Mouse (Mus musculus) stomach, postnatal 0 days (tissue): ENCODE data around the gene Dgki. TPM values are rescaled to one million over a fixed set of nuclear protein-coding genes. Genes with fewer than 3 reads are reported as not detected.

Experiments used
- ATAC-seq: fragments of 200-750 bp; cut with Nextera tagmentation; 2 replicates; pipeline ENCODE4 v1.8.0; 2017; ENCODE audit not compliant: low FRiP score, low TSS enrichment
- DNase-seq: peaks from one replicate; pipeline ENCODE4 v3.0.0-alpha.2; 2016; ENCODE audit warnings: low spot score
- H3K27ac ChIP-seq: fragments of 300-500 bp; sonication (generic); replicated peaks from 2 replicates; pipeline ENCODE4 v1.5.1; 2014; ENCODE audit warnings: mild to moderate bottlenecking, control low read depth
- H3K27me3 ChIP-seq: fragments of 300-500 bp; sonication (generic); 2 replicates; pipeline ENCODE4 v1.6.1; 2014; ENCODE audit warnings: low read length; ENCODE audit not compliant: control insufficient read depth, insufficient read depth
- H3K36me3 ChIP-seq: fragments of 300-500 bp; sonication (generic); 2 replicates; pipeline ENCODE4 v1.6.1; 2014; ENCODE audit warnings: low read length, mixed read lengths; ENCODE audit not compliant: control insufficient read depth, insufficient read depth
- H3K4me1 ChIP-seq: fragments of 300-500 bp; sonication (generic); replicated peaks from 2 replicates; pipeline ENCODE4 v1.6.1; 2014; ENCODE audit warnings: antibody characterized with exemption; ENCODE audit not compliant: control insufficient read depth, insufficient read depth
- H3K4me2 ChIP-seq: fragments of 300-500 bp; sonication (generic); replicated peaks from 2 replicates; pipeline ENCODE4 v1.6.1; 2014; ENCODE audit warnings: low read depth, mild to moderate bottlenecking, control low read depth, moderate library complexity
- H3K4me3 ChIP-seq: fragments of 300-500 bp; sonication (generic); 2 replicates; pipeline ENCODE4 v1.5.1; 2014; ENCODE audit warnings: low read depth, low read length, control low read depth
- H3K9ac ChIP-seq: fragments of 300-500 bp; sonication (generic); 2 replicates; pipeline ENCODE4 v1.6.1; 2014; ENCODE audit warnings: mild to moderate bottlenecking, low read length, control low read depth, mixed read lengths
- H3K9me3 ChIP-seq: fragments of 300-500 bp; sonication (generic); 2 replicates; pipeline ENCODE4 v1.6.1; 2016; ENCODE audit warnings: low read length; ENCODE audit not compliant: control insufficient read depth
- CTCF ChIP-seq: IDR thresholded peaks from 2 replicates; pipeline ENCODE4 v1.5.1; 2016; ENCODE audit warnings: antibody characterized with exemption, low read depth, mild to moderate bottlenecking, moderate library complexity
- EP300 ChIP-seq: optimal IDR thresholded peaks from 2 replicates; pipeline ENCODE3; 2016; ENCODE audit warnings: antibody characterized with exemption
- WGBS: fragments of 180-500 bp; shearing (Covaris S2); extraction: QIAGEN DNeasy Blood & Tissue Kit; methylation state at CpG from one replicate; pipeline ENCODE4 v1.1.7; 2014; 5-methylcytosine and 5-hydroxymethylcytosine counted together
- polyA plus RNA-seq: library from polyadenylated mRNA; unstranded; fragments of >200 nt; fragmentation: Nextera tagmentation; extraction: Ambion mirVana; gene quantifications from 2 replicates; pipeline ENCODE4 v1.2.1, GENCODE M21; 2015

Dgki gene
- polyA plus RNA-seq, 1 experiment from 2014 or later: 0.39 TPM

GRCm38 (mm10) chr6:37003235-37003634 is 296.7 kb downstream of the Dgki start:
- no peak for DNase-seq
- Histone ChIP-seq H3K4me2 (no peak overlapping the region), H3K27ac (no peak overlapping the region), H3K27me3 (no peaks in the 10 kb centered on the region), H3K4me1 (no peaks in the 10 kb centered on the region), H3K9me3 (no peaks in the 10 kb centered on the region), H3K36me3 (no peaks in the 10 kb centered on the region), H3K4me3 (no peak overlapping the region), H3K9ac (no peak overlapping the region)
- no peak for ATAC-seq
- TF ChIP-seq CTCF: no peak
- no peak for TF ChIP-seq EP300
- WGBS: 73% methylated on average over 5 of the region's 5 CpGs

GRCm38 (mm10) chr6:36998942-36999341 is 301.0 kb downstream of the Dgki start:
- no peaks in the 10 kb centered on the region for H3K36me3 ChIP-seq
- no peaks in the 10 kb centered on the region for H3K27me3 ChIP-seq
- 83% methylated on average over 10 of the region's 10 CpGs for WGBS
- ATAC-seq: no peak
- no peak overlapping the region for H3K4me2 ChIP-seq
- no peak overlapping the region for H3K4me3 ChIP-seq
- DNase-seq: no peak
- no peaks in the 10 kb centered on the region for H3K9me3 ChIP-seq
- no peaks in the 10 kb centered on the region for H3K4me1 ChIP-seq
- no peak overlapping the region for H3K27ac ChIP-seq
- no peak for TF ChIP-seq CTCF
- no peak for TF ChIP-seq EP300
- no peak overlapping the region for H3K9ac ChIP-seq

- no peaks in the 10 kb centered on the region for H3K9me3 ChIP-seq
- DNase-seq (no peak), ATAC-seq (no peak)
- no peaks in the 10 kb centered on the region for H3K4me1 ChIP-seq
- WGBS: 90% methylated on average over 5 of the region's 5 CpGs
- TF ChIP-seq CTCF (no peak), EP300 (no peak)
- no peak overlapping the region for H3K9ac ChIP-seq
- H3K36me3 ChIP-seq: no peaks in the 10 kb centered on the region
- no peaks in the 10 kb centered on the region for H3K27me3 ChIP-seq
- H3K4me2 ChIP-seq: no peak overlapping the region
- no peak overlapping the region for H3K4me3 ChIP-seq
- no peak overlapping the region for H3K27ac ChIP-seq
Measured at GRCm38 (mm10) chr6:36994329-36994728, 305.7 kb downstream of the Dgki start.

- DNase-seq (no peak), ATAC-seq (no peak)
- H3K4me2 ChIP-seq: no peak overlapping the region
- no peaks in the 10 kb centered on the region for H3K9me3 ChIP-seq
- H3K27me3 ChIP-seq: no peaks in the 10 kb centered on the region
- no peaks in the 10 kb centered on the region for H3K36me3 ChIP-seq
- TF ChIP-seq EP300 (no peak), CTCF (no peak)
- H3K4me1 ChIP-seq: no peaks in the 10 kb centered on the region
- H3K4me3 ChIP-seq: no peak overlapping the region
- 56% methylated on average over 3 of the region's 3 CpGs for WGBS
- no peak overlapping the region for H3K27ac ChIP-seq
- H3K9ac ChIP-seq: no peak overlapping the region
Measured at GRCm38 (mm10) chr6:36990186-36990585, 309.8 kb downstream of the Dgki start.

GRCm38 (mm10) chr6:36988800-36989199 is 311.2 kb downstream of the Dgki start:
- ATAC-seq (no peak), DNase-seq (no peak)
- Histone ChIP-seq H3K27ac (no peak overlapping the region), H3K9me3 (no peaks in the 10 kb centered on the region), H3K36me3 (no peaks in the 10 kb centered on the region), H3K27me3 (no peaks in the 10 kb centered on the region), H3K4me3 (no peak overlapping the region), H3K4me1 (no peaks in the 10 kb centered on the region), H3K4me2 (no peak overlapping the region), H3K9ac (no peak overlapping the region)
- WGBS: 92% methylated on average over 3 of the region's 3 CpGs
- no peak for TF ChIP-seq CTCF
- no peak for TF ChIP-seq EP300

GRCm38 (mm10) chr6:36981646-36982045 is 318.3 kb downstream of the Dgki start:
- no peak overlapping the region for H3K9ac ChIP-seq
- 28% methylated on average over 2 of the region's 2 CpGs for WGBS
- ATAC-seq (no peak), DNase-seq (no peak)
- no peaks in the 10 kb centered on the region for H3K27me3 ChIP-seq
- no peak overlapping the region for H3K27ac ChIP-seq
- H3K36me3 ChIP-seq: no peaks in the 10 kb centered on the region
- no peaks in the 10 kb centered on the region for H3K9me3 ChIP-seq
- H3K4me1 ChIP-seq: 0 out of 2 replicates have a peak, but pooled peaks cover 2% of the 10 kb centered on the region
- TF ChIP-seq EP300 (no peak), CTCF (no peak)
- no peak overlapping the region for H3K4me3 ChIP-seq
- H3K4me2 ChIP-seq: no peak overlapping the region
